Mouse (Mus musculus) erythroid progenitor cell, adult 5-6 weeks (primary cell): ENCODE measurements around the gene Selenon. TPM values are rescaled to one million over a fixed set of nuclear protein-coding genes. Genes with fewer than 3 reads are reported as not detected.
A peak's percentile ranks its signal among the peaks of the same experiment; 100 is the strongest.

ENCODE experiments used
- ATAC-seq: replicated peaks from 2 replicates; pipeline ENCODE4 v1.8.0; 2016; ENCODE audit warnings: moderate number of reproducible peaks, mild to moderate bottlenecking, moderate TSS enrichment, inconsistent platforms; ENCODE audit not compliant: poor library complexity, low FRiP score, severe bottlenecking
- total RNA-seq, 2 experiments: library from RNA; stranded (forward) in 1 of 2; stranded (reverse) in 1 of 2; fragments of 150-400 nt in 1 of 2; fragments of 186-747, 209-891 nt in 1 of 2; gene quantifications; 2 replicates each; pipeline versions ENCODE4 v1.2.3 to v1.2.4; 2015 to 2017; ENCODE audit warnings: low replicate concordance in 2 of 2

Gene Selenon
- total RNA-seq, 2 experiments from 2014 or later: 2.2 to 9.6 TPM

DNA sequence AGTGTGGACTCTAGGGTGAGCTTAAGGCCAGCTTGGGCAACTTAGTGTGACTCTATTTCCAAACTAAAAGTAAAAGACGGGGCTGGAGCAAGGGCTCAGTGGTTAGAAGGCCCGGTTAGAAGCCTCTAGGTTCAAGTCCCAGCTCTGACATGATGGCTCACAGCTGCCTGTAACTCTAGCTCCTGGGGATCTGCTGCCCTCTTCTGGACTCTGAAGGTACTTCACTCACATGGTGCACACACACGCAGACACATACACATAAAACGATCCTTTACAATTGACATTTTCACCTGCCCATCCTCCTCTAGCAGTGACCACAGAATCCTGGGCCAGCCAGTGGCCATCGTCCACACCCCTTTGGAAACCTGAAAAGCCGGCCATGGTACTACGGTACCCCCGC lies 2.1 kb downstream of the Selenon start:
- ATAC-seq: no peak

DNA sequence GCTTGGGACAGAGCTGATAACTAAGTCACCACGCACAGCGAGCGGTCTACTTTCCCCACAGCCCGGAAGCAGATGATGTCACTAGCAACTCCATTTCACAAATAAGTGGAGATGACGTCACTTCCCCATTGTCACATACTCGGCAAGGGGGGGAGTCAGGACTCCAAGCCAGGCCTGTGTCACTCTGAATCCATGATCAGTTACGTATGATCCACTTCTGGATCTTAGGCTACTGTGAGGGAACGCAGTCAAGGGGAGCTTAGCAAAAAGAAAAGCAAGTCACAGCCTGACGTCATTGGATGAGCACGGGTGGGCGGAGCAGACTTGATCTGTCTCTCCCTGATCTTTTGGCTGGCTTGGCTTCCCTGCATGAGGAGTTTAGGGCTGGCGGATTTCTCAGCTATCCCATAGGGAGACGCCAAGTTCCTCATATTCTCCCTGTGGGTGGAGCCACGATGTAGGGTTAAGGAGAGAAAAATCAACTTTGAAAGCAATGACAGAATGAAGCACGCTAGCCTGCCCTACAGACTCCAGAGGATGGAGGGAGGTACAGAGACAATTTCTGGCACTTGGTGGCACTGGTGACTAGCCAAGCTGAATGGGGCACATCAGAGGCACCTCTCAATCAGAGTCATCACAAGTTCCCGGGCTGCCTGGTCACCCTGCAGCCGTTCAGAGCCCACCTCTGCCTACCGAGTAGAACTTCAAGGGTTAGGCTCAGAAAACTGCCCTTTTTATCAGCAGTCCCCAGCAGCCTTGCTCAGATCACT lies 3.6 kb downstream of the Selenon start:
- ATAC-seq: no peak

DNA sequence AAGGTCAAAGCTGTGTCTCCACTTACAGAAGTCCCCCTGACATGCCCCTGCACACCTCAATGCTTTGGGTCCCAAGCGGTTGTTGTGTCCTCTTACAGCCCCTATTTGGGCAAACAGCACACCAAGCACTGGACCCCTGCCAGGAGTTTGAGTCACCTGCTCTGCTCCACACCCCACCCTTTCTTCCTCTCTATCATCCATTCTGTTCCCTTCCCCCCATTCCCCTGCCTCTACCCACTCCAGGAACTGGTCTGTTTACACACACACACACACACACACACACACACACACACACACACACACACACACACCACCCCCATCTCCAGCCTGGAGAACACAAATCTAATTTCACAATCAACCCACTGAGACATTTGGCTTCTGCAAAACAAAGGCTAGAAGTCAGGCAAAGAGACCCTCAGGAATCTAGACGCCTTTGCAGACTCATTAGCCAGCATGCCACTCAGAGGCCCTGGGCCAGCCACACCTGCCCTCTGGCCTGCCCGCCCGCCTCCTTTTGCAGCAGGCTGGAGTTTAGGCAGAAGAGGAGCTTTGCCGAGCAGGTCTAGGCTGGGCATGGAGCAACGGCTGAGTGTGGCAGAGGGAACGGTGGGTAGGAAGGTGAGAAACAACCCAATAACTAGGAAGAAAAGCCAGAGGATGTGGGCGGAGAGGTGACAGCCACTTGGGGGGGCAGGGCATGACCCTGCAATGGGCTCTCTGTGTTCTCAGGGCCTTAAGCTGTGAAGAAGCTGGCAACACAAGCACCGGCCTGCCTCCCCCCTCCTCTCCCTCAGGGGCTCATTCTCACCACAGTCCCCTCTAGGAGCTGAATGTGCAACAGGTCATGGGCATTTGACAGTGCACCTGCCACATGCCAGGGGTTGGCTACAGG lies 4.9 kb downstream of the Selenon start:
- ATAC-seq: no peak

DNA sequence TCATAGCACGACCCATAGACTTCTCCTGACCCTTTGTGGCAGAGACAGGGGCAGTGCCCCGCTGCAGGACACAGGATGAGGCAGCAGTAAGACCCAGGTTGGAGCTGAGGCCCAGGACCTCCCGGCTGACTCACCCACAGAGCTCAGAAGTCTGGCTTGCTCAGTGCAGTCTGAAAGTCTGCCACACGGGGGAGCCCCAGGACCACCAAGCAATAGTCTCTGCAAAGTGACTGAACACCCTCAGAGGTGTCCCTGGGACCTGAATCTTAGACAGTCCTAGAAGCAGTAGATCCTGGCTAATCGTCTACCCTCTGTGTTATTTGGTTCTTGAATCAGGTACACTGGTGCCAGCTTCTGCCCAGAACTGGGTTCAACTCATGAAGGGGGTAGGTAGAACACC lies 8.7 kb downstream of the Selenon start:
- peak; percentile 84 for ATAC-seq

DNA sequence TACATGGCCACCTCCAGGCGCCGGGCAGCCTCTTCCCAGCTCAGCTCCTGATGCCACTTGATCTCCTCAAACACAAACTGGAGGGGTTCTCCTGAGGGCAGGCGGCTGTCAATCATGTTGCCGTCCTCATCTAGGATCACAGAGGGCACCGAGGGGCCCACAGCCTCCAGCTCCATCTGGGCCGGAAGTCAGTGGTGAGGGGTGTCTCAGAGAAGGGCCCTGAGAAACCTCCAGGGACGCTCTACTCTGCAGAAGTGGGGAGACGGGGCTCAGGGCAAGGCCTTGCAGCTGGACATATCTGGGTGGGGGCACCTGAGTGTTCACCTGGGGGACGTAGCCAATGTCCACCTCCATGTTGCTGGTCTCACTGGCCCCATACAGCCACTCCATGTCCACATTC lies 9.2 kb downstream of the Selenon start:
- no peak for ATAC-seq

DNA sequence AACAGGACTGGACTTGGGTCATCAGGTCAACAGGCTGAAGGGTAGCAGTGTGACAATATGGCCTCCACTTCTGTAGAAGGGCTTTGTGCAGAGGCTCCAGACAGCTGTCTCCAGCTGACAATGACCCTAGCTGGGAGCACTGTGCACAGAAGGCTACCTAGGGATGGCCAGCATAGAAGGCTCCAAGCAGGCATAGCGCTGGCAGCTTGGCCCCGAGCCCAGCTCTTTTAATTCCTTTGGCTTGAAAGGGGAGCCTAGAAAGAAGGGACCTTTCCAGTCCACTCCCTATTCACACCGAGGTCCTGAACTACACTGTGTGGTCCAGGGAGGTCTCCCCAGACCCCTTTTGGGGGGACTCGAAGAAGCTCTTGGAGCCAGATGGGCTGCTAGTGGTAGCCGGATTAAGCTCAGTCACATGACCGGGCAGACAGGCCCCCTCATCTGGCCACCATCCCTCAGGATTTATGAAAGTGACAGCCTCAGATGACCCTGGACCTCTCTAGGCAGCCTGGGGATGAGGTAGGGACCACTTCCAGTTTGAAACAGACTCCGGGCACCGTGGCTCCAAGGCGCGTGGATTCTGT lies 12.9 kb downstream of the Selenon start:
- ATAC-seq: no peak

DNA sequence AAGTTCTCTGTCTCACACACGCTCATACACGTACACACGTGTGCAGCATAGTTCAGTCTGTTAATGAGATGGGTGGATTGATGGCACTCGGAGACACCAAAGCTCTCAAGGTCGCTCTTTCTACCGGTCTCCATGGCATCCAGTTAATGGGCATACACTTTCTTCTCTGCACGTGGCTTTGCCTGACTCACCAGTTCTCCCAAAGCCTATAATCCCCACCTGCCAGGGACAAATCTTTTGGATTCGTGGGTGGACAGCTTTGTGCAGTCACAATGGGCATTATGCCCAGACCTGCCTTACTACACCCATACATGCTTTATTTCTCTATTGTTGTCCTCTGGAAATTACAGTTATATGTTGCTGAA lies 16.2 kb downstream of the Selenon start:
- peak; percentile 12; the same call in 1 of the 2 replicates for ATAC-seq

DNA sequence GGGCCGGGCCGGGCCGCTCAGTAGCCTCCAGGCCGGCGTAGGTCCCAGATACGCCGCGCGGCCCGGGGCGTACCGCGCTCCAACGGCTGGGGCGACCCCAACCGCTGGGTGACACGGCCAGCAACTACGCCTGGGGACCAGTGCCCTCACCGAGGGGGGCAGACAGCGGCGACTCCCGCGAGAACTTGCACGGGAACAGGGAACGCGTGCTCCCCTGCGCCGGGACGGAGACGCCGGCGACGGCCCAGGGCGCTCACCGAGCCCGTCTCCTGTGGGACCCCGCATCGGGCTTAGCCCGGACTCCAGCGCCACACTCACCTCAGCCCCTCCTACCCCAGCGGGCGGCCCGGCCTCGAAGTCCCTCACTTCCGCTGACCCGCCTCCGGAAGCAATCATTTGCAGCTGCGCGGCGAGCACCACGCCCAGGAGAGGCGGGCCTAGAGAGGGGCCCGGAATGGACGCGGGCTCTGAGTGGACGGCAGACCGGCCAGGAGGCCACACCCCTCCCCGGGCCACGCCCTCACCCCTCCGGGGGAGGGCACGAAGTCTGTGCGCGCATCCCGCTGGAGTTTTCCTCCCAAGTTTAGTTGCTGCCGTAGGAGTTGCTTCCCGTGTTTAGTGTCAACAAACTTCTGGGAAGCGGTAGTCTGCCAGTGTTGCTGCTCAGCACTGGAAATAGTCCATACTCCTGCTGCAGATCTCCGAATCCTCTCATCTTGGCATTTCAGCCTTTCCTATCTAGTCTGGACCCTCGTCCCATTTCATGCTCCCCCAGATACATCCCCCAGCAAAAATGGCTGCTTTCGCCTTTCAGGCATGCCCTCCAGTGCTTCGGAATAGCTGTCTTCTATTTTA lies 16.8 kb downstream of the Selenon start, which contains the start of gene Mtfr1l:
Mtfr1l (minus strand) TSS at position 456 of the 855 bp plus-strand sequence.
- peak; percentile 93 for ATAC-seq

DNA sequence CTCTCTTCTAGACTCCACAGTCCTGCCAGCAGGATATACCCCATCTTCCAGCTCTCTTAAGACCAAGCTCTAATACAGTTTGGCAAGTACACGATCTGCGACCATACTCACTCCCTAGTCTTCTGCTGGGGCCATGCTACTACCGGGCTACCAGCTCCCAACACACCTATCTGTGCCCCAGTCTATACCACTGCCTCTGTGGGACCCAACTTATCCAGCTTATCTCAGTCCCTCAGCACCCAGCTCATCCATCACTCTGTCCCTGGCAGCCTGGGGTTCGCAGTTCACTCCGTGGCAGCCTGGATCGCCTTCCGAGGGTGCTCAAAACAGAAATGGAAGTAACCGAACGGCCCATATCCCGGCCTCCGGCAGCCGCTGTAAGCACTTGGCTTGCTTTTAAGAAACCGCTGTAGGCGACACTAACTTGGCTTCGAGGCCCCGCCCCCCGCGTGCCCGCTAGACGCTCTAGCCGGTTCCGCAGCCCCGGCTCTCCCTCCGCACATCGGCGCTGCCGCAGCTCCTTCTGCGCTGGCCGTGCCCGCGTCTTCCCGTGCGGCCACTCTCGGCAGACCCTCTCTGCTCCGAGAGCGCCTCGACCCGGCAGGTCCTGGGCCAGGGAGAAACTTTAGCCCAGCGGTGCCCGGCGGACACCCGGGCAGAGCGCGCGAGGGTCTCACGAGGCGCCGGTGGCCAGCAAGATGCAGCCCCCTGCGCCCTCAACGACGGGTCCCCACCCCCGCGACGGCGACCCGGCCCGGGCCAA lies 17.7 kb downstream of the Selenon start:
- ATAC-seq: peak; percentile 77

DNA sequence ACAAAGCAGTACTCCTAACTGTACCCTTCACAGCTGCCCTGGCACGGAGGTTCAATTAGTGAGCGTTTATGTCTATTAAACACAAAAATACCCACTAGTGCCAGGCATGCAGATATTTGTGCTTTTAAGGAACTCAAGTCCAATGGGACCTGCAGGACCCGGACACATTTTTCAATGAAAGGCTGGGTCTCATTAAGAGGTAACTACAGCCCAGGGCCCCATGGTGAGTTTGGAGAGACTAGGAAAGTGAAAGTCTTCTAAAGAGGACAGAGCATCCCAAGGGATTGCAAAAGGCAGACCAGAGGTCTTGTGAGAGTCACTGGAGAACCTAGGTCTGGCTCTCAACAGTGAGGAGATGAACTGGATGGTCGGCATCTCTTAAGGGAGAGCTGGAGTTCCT lies 18.5 kb downstream of the Selenon start:
- ATAC-seq: no peak

DNA sequence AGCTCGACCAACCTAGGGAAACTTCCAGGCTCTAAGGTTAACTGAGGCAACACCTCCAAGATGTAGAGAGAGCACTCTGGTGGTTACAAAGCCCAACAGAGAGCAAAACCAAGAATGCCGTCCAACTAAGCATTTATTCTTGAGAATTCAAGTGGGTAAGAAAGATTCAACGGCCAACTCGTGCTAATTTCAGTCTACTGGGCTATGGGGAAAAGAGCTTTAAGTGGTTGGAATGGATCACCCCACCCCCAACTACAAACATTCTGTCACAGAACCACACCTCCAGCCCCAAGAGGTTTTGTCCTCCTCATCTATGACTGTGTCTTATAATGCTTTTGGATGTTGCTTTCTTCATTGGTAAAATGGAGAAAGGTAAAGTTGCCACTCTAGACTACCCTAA lies 19.0 kb downstream of the Selenon start:
- no peak for ATAC-seq

DNA sequence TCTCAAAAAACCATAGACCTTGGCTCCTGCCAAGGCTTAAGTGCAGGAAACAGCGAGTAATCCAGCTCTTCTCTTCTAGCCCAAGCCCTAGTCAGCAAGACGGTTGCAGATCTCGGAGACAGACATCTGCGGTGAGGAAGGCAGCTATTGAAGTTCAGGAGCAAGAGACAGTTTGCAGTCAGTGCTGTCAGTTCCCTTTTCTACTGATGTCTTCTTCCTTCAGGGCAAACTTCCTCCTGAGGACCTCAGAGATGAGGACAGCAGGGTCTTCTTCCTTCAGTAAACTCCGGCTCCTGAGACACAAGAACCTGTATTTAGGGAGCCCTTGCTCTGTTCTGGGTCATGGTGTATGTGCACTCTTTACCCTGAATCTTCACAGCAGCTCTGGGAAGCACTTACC lies 25.7 kb downstream of the Selenon start:
- ATAC-seq: no peak

DNA sequence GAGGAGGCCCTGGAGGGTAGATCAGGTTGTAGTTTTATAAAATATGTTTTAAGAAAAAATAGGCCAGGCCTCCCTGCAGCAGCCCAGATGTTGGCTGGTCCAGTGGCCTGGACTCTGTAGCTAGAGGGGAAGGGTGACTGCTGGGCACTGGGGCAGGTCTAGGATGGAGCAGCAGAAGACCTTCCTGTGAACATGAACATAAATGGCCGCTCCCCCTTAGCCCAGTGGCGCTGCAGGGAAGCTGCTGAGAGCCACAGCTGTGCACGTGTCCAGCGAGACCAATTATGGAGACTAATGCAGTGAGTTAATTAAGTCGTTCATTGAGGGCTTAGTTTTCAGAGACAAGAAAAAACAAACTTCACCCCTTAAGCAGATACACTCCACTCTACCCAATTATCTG lies 26.2 kb downstream of the Selenon start:
- ATAC-seq: no peak

DNA sequence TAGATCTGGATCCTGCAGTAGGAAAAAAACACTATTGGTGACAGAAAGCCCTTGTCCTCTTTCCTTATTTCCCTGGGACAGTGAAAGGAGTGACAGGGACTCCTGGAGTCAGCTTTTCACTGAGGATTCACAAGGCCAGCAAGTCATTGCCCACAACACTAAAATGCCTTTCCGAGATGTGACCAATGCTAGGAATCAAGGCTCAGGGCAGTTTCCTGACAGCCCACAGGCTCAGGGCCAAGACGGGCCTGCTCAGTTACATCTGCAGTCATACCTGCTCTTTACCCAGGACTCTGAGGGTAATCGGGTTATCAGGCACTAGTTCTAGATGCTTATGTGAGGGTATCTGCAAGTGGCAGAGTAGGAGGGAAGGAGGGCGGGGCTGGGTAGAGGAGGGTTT lies 28.5 kb downstream of the Selenon start:
- no peak for ATAC-seq

DNA sequence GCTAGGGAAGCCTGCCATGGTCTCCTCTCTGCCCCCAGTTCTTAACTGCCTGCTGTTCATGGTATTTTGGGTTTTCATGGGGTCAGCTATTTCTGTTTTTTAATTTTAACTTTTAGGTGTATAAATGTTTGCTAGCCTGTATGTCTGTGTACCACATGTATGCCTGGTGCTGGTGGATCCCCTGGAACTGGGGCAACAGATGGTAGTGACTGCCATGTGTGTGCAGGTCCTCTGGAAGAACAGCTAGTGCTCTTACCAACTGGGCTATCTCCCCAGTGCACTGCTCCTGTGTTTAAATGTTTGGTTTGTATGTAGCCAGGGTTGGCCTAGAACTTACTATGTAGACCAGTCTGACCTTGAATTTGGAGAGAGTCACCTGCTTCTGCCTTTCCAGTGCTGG lies 32.7 kb downstream of the Selenon start:
- no peak for ATAC-seq

DNA sequence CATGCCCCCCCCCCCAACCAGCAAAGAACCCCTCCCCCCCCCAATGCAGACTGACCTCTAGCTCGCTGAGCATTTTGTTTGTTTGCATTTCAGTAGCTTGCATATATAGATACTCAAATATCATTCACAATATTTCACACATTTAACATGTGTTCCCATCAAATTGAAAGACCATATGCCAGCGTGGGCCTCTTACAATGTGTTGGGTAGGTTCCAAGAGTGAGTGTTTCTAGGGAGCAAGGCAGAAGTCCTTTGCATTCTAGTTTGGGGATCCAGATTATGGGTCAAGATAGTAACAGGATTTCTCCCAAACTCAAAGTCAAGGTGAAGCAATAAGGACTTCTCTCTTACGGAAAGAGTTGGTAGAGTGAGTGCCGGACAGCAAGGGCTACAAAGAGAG lies 33.4 kb downstream of the Selenon start:
- ATAC-seq: no peak

DNA sequence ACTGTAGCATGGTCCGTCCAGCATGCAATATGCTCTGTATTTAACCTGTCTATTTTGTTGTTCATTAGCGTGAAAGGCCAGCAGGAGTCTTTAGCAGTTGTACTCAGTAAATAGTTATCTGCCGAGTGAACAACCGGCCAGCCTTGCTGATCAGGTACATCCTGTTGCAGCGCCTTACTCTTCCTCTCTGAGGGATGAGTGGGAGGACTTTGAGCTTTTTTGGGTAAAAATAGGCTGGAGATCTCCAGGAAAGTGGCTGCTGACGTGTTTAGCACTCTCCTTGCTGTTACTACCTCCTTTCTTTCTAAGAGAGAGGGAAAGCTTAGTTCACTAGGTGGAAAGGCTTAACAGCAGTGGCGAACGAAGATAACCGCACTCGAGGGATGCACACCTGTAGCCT lies 34.2 kb downstream of the Selenon start:
- no peak for ATAC-seq

DNA sequence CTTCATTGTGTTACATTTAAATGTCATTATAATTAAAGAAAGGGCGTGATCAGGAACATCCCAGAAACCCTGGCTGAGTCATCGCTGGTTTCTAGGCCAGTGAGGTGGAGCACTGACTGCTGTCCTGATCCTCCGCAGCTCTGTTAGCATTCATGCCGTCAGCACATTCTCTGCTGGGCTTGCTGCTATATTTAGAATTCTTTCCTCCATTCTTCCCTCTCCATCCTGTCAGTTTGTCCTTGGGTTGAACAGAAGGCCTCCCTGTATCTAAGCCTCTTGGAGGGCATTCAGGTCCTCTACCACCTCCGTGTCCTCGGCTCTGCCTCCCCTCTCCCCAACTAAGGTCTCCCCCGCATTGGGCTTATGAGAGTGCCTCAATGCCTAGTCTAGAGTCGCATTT lies 35.0 kb downstream of the Selenon start:
- ATAC-seq: no peak

DNA sequence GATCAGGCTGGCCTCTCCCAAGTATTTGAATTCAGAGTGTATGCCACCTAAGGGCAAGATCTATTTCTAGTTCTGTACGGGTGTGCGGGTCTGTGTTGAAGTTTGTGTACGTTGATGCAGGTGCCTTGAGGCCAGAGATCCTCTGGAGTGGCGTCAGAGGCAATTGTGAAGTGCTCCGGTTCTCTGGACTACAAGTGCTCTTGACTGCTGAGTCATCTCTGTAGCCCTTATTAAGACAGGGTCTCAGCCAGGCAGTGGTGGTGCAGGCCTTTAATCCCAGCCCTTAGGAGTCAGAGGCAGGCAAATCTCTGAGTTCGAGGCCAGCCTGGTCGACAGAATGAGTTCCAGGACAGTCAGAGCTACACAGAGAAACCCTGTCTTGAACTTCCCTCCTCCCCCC lies 36.4 kb downstream of the Selenon start:
- no peak for ATAC-seq
